Mouse (Mus musculus): ENCODE measurements around the gene Apba2. TPM values are rescaled to one million over a fixed set of nuclear protein-coding genes. Genes with fewer than 3 reads are reported as not detected.

The Apba2 gene
- polyA plus RNA-seq, 1 experiment from 2014 or later, result 9.1 TPM

GRCm38 (mm10) chr7:64610875-64611274 is 109.4 kb downstream of the Apba2 start:
- Histone ChIP-seq H3K4me2 (replicated peaks) (no peak overlapping the region), H3K27ac (no peak overlapping the region), H3K9me3 (no peaks in the 10 kb centered on the region), H3K36me3 (no peaks in the 10 kb centered on the region), H3K4me1 (no peaks in the 10 kb centered on the region), H3K4me3 (no peak overlapping the region), H3K9ac (no peak overlapping the region), H3K27me3 (no peaks in the 10 kb centered on the region)
- ATAC-seq (ENCODE audit: low FRiP score, low read depth), result no peak
- 75% methylated on average over 4 of the region's 4 CpGs for WGBS

GRCm38 (mm10) chr7:64619261-64619660 is 117.8 kb downstream of the Apba2 start:
- Histone ChIP-seq H3K27me3 (no peaks in the 10 kb centered on the region), H3K9ac (no peak overlapping the region), H3K27ac (no peak overlapping the region), H3K9me3 (no peaks in the 10 kb centered on the region), H3K4me2 (replicated peaks) (no peak overlapping the region), H3K4me1 (no peaks in the 10 kb centered on the region), H3K4me3 (no peak overlapping the region), H3K36me3 (no peaks in the 10 kb centered on the region)
- ATAC-seq (ENCODE audit: low FRiP score, low read depth), result no peak
- WGBS, result 88% methylated on average over 4 of the region's 4 CpGs

- Histone ChIP-seq H3K9ac (no peak overlapping the region), H3K27ac (no peak overlapping the region), H3K4me3 (no peak overlapping the region), H3K4me2 (replicated peaks) (no peak overlapping the region), H3K9me3 (no peaks in the 10 kb centered on the region), H3K27me3 (no peaks in the 10 kb centered on the region), H3K4me1 (peaks cover 11% of the 10 kb centered on the region), H3K36me3 (no peaks in the 10 kb centered on the region)
- ATAC-seq (ENCODE audit: low FRiP score, low read depth), result no peak
- 63% methylated on average over 8 of the region's 8 CpGs for WGBS
Observed at GRCm38 (mm10) chr7:64626494-64626893, 125.0 kb downstream of the Apba2 start.

DNA sequence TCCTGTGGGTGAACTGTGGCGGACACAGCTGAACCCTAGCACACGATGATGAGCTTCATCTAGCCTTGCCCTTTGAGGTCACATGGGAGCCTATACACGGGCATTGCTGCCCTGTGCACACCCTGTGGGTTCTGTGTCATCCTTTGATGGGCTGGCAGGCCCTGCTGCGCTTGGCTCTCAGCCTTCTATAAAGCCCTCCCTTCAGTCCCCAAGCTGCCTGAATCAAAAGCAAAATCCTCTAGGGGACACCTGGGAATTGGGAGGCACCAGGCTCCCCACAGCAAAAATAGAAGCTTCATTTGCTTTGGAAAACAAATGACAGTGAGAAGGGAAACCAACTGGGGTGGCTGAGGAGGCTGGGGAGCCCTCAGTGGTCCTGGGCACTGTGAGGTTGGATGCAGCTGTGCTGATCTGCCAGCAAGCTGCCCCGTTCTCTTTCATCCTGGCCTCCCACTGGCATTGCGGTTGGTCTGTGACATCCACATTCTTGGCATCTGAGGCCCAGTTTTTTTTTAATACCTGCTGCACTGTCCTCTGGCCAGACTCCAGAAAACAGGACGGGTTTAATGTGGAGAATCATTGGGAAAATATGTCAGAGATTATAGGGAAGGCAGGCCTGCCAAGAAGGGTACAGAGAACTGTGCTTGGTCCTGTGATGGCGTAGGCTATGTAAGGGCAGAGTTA is 126.6 kb downstream of the Apba2 start:
- H3K27ac ChIP-seq, result no peak overlapping the region
- H3K4me2 ChIP-seq (replicated peaks), result no peak overlapping the region
- no peaks in the 10 kb centered on the region for H3K9me3 ChIP-seq
- no peak overlapping the region for H3K9ac ChIP-seq
- WGBS, result 62% methylated on average over 8 of the region's 8 CpGs
- H3K27me3 ChIP-seq, result no peaks in the 10 kb centered on the region
- no peak overlapping the region for H3K4me3 ChIP-seq
- H3K36me3 ChIP-seq, result no peaks in the 10 kb centered on the region
- H3K4me1 ChIP-seq, result peaks cover 26% of the 10 kb centered on the region
- no peak for ATAC-seq (ENCODE audit: low FRiP score, low read depth)

GRCm38 (mm10) chr7:64630697-64631096 is 129.2 kb downstream of the Apba2 start:
- Histone ChIP-seq H3K27ac (no peak overlapping the region; the same call in 1 of the 2 replicates), H3K9ac (no peak overlapping the region), H3K36me3 (no peaks in the 10 kb centered on the region), H3K4me3 (no peak overlapping the region), H3K4me2 (replicated peaks) (no peak overlapping the region), H3K9me3 (no peaks in the 10 kb centered on the region), H3K4me1 (peaks cover 31% of the 10 kb centered on the region), H3K27me3 (no peaks in the 10 kb centered on the region)
- 76% methylated on average over 6 of the region's 6 CpGs for WGBS
- ATAC-seq (ENCODE audit: low FRiP score, low read depth), result no peak

- peak overlapping the region; percentile 61 for H3K27ac ChIP-seq
- H3K9ac ChIP-seq, result no peak overlapping the region
- H3K4me2 ChIP-seq (replicated peaks), result 0 out of 2 replicates have a peak overlapping the region, but pooled peaks have one; percentile 16
- WGBS, result 57% methylated on average over 6 of the region's 6 CpGs
- no peaks in the 10 kb centered on the region for H3K27me3 ChIP-seq
- no peak overlapping the region for H3K4me3 ChIP-seq
- no peak for ATAC-seq (ENCODE audit: low FRiP score, low read depth)
- H3K36me3 ChIP-seq, result no peaks in the 10 kb centered on the region
- H3K9me3 ChIP-seq, result no peaks in the 10 kb centered on the region
- H3K4me1 ChIP-seq, result peaks cover 31% of the 10 kb centered on the region
Observed at GRCm38 (mm10) chr7:64631131-64631530, 129.6 kb downstream of the Apba2 start.

DNA sequence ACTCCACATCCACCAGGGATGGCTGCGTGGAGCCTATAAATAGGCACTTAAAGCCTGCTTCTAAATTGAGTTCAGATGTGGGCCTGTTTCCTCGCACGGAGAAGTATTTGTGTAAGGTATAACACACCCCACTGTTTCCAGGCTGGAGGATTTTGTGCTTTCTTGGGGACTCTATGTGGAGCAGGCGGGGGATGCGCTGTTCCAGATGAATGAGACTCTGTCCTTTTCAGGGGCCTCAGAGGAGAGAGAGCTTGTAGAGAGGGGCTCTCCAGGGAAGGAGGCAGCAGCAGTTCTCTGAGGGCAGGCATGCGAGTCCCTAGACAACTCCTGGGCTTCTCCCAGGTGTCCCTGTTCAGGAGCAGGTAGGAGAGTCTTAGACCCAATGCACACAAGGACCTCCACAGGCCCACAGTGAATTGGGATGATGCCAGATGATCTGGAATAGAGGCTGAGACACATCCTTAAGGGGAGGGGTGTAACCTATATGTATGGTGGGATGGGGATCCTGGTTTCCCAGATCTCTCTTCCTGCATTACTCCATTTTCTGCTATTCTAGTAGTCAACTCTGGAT is 130.4 kb downstream of the Apba2 start:
- H3K4me1 ChIP-seq, result peaks cover 31% of the 10 kb centered on the region
- H3K27me3 ChIP-seq, result no peaks in the 10 kb centered on the region
- no peak overlapping the region for H3K9ac ChIP-seq
- H3K36me3 ChIP-seq, result no peaks in the 10 kb centered on the region
- no peaks in the 10 kb centered on the region for H3K9me3 ChIP-seq
- H3K27ac ChIP-seq, result peak overlapping the region; percentile 61; the same call in 1 of the 2 replicates
- no peak overlapping the region for H3K4me3 ChIP-seq
- WGBS, result 26% methylated on average over 6 of the region's 6 CpGs
- H3K4me2 ChIP-seq (replicated peaks), result peak overlapping the region; percentile 16; the same call in 1 of the 2 replicates
- ATAC-seq (ENCODE audit: low FRiP score, low read depth), result peak; percentile 84

DNA sequence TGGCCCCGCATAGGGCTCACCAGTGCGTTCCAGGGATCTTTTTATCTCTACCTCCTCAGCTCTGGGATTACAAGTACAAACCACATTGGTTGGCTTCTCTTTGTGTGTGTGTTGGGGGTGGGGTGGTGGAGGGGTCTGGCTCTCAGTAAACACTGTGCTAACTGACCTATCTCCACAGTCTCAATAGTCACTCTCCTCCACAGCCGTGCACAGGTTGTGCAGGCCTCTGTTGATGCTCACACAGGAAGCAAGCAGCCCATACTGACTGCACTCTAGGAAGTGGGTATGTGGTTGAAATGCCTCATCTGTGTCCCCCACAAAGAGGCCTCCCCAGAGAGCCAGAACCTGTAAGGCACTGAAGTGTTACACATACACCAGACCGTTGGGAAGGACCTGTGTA is 131.7 kb downstream of the Apba2 start:
- Histone ChIP-seq H3K4me3 (no peak overlapping the region), H3K4me2 (replicated peaks) (no peak overlapping the region), H3K9me3 (no peaks in the 10 kb centered on the region), H3K9ac (no peak overlapping the region), H3K27ac (no peak overlapping the region), H3K4me1 (peaks cover 29% of the 10 kb centered on the region), H3K36me3 (no peaks in the 10 kb centered on the region), H3K27me3 (no peaks in the 10 kb centered on the region)
- ATAC-seq (ENCODE audit: low FRiP score, low read depth), result no peak
- WGBS, result 62% methylated on average over 4 of the region's 4 CpGs

- H3K4me3 ChIP-seq, result no peak overlapping the region
- no peak overlapping the region for H3K27ac ChIP-seq
- no peak for ATAC-seq (ENCODE audit: low FRiP score, low read depth)
- H3K4me1 ChIP-seq, result peaks cover 29% of the 10 kb centered on the region
- no peaks in the 10 kb centered on the region for H3K36me3 ChIP-seq
- H3K9me3 ChIP-seq, result no peaks in the 10 kb centered on the region
- no peak overlapping the region for H3K9ac ChIP-seq
- H3K4me2 ChIP-seq (replicated peaks), result no peak overlapping the region
- 77% methylated on average over 5 of the region's 5 CpGs for WGBS
- no peaks in the 10 kb centered on the region for H3K27me3 ChIP-seq
Observed at GRCm38 (mm10) chr7:64633916-64634315, 132.4 kb downstream of the Apba2 start.

GRCm38 (mm10) chr7:64634482-64634881 is 133.0 kb downstream of the Apba2 start:
- Histone ChIP-seq H3K4me3 (no peak overlapping the region), H3K4me2 (replicated peaks) (no peak overlapping the region), H3K4me1 (peaks cover 29% of the 10 kb centered on the region), H3K27me3 (no peaks in the 10 kb centered on the region), H3K9ac (no peak overlapping the region), H3K27ac (no peak overlapping the region), H3K36me3 (no peaks in the 10 kb centered on the region), H3K9me3 (no peaks in the 10 kb centered on the region)
- no peak for ATAC-seq (ENCODE audit: low FRiP score, low read depth)

GRCm38 (mm10) chr7:64638922-64639321 is 137.4 kb downstream of the Apba2 start:
- Histone ChIP-seq H3K27me3 (no peaks in the 10 kb centered on the region), H3K9ac (no peak overlapping the region), H3K9me3 (no peaks in the 10 kb centered on the region), H3K4me3 (no peak overlapping the region), H3K27ac (no peak overlapping the region), H3K36me3 (no peaks in the 10 kb centered on the region), H3K4me2 (replicated peaks) (no peak overlapping the region), H3K4me1 (no peaks in the 10 kb centered on the region)
- no peak for ATAC-seq (ENCODE audit: low FRiP score, low read depth)
- 79% methylated on average over 4 of the region's 4 CpGs for WGBS

DNA sequence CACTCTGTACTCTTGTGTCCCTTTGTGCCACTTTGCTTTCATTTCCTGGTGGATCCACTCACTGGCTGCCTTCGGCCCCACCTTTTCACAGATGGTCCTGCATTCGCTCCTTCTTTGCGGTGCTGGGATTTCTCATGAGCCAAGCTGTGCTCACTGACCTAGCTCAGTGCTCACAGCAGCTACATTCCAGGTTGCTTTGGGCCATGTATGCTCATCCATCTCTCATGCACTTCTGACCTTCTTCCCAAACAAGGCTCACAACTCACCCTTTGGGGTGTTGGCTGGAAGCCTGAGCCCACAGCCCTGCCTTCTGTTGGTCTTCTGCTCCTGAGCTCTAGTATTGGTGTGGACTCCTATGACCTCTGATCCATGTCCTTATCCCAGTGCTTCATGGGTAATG is 139.1 kb downstream of the Apba2 start:
- no peaks in the 10 kb centered on the region for H3K4me1 ChIP-seq
- H3K36me3 ChIP-seq, result no peaks in the 10 kb centered on the region
- no peak overlapping the region for H3K9ac ChIP-seq
- no peak for ATAC-seq (ENCODE audit: low FRiP score, low read depth)
- H3K27ac ChIP-seq, result no peak overlapping the region
- no peak overlapping the region for H3K4me2 ChIP-seq (replicated peaks)
- H3K27me3 ChIP-seq, result no peaks in the 10 kb centered on the region
- H3K9me3 ChIP-seq, result no peaks in the 10 kb centered on the region
- 91% methylated on average over 3 of the region's 3 CpGs for WGBS
- no peak overlapping the region for H3K4me3 ChIP-seq

DNA sequence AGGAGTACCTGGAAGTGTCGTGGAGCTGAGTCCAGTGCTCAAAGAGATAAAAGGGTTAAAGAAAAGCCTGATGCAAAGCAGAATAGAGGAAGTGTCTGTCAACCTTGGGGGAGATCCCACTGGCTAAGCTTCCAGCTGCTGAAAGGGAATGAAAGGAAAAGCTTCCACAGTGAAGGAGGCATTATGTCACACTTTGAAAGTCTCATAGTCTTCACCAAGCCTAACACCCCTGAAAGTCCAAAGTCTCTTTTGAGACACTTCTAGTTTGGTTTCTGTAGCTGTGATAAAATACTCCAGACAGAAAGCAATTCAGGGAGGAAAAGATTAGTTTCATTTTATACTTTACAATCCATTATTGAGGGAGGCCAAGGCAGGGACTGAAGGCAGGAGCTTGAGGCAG is 141.4 kb downstream of the Apba2 start:
- no peak overlapping the region for H3K4me2 ChIP-seq (replicated peaks)
- no peak overlapping the region for H3K27ac ChIP-seq
- no peak for ATAC-seq (ENCODE audit: low FRiP score, low read depth)
- no peaks in the 10 kb centered on the region for H3K36me3 ChIP-seq
- no peaks in the 10 kb centered on the region for H3K9me3 ChIP-seq
- no peak overlapping the region for H3K9ac ChIP-seq
- H3K4me3 ChIP-seq, result no peak overlapping the region
- H3K27me3 ChIP-seq, result no peaks in the 10 kb centered on the region
- no peaks in the 10 kb centered on the region for H3K4me1 ChIP-seq
- whole genome bisulfite sequencing, result 58% methylated on average over 1 of the region's 1 CpGs
